Mouse (Mus musculus) CH12.LX (cell line): ENCODE results near the gene Epb41l2.

Experiments
- CTCF ChIP-seq, 2 experiments: IDR thresholded peaks in 1 of 2; conservative IDR thresholded peaks in 1 of 2; 2 replicates each; pipeline ENCODE4 v1.5.1; 2011 to 2012; ENCODE audit warnings: low read depth in 2 of 2, low read length in 2 of 2, improper control_type of control experiment in 1 of 2, inconsistent platforms in 1 of 2, mild to moderate bottlenecking in 1 of 2, moderate library complexity in 1 of 2
- HCFC1 ChIP-seq: IDR thresholded peaks from 2 replicates; pipeline ENCODE4 v1.6.1; 2012; ENCODE audit warnings: low read depth, mild to moderate bottlenecking, inconsistent platforms, low read length, improper control_type of control experiment
- JUND ChIP-seq: conservative IDR thresholded peaks from 2 replicates; pipeline ENCODE4 v1.6.1; 2011; ENCODE audit warnings: low read depth, low read length, improper control_type of control experiment
- MAFK ChIP-seq: IDR thresholded peaks from 2 replicates; pipeline ENCODE4 v1.6.1; 2011; ENCODE audit warnings: low read length, improper control_type of control experiment; ENCODE audit not compliant: insufficient replicate concordance
- NRF1 ChIP-seq: IDR thresholded peaks from 2 replicates; pipeline ENCODE4 v1.6.1; 2014; ENCODE audit warnings: low read depth, mild to moderate bottlenecking, inconsistent platforms, low read length, improper control_type of control experiment, moderate library complexity
- POLR2A ChIP-seq: IDR thresholded peaks from 2 replicates; pipeline ENCODE4 v1.6.1; 2011; ENCODE audit warnings: low read depth, mild to moderate bottlenecking, improper control_type of control experiment, low read length
- POLR2AphosphoS2 ChIP-seq: IDR thresholded peaks from 2 replicates; pipeline ENCODE4 v1.6.1; 2011; ENCODE audit warnings: low read depth, low read length, improper control_type of control experiment
- ZC3H11A ChIP-seq: IDR thresholded peaks from 2 replicates; pipeline ENCODE4 v1.6.1; 2012; ENCODE audit warnings: low read depth, mild to moderate bottlenecking, inconsistent platforms, low read length, improper control_type of control experiment

DNA sequence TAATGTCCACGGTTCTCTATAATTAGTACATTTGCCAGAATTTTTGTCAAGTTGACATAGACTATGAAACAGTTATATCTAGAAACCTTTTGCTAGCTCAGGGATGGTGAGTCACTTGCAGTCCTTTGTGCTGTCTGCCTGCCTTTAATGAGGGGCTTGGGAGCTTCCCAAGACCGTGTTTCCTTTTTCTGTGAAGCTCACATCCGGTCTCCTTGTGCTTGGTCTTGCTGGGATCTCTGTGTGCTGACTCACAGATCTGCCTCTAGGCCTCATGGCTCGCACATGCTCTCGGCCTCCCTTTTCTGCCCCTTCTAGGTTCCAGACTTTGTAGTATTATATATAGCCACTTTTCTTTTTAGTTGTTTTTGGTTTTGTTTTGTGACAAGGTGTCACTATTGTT lies 160.8 kb downstream of the Epb41l2 start:
- no peak for TF ChIP-seq CTCF (conservative IDR thresholded peaks at IDR 0.05 in 1 of 2, IDR thresholded peaks at IDR 0.05 in 1 of 2; ENCODE audit: low read depth in 2 of 2, low read length in 2 of 2)
- no peak for TF ChIP-seq NRF1
- no peak for TF ChIP-seq ZC3H11A
- no peak for TF ChIP-seq MAFK
- no peak for TF ChIP-seq POLR2A
- no peak for TF ChIP-seq HCFC1
- no peak for TF ChIP-seq JUND
- no peak for TF ChIP-seq POLR2AphosphoS2
